Mouse (Mus musculus) cerebellum, adult 11 months (tissue): ENCODE measurements around the gene Gm49387.
A peak's percentile ranks its signal among the peaks of the same experiment; 100 is the strongest.
"Not testable (repeated sequence)": the region's sequence is repeated elsewhere in the genome, so short reads cannot be mapped to it uniquely, and the experiment has no call there.

Source experiments
- DNase-seq: peaks from one replicate; pipeline ENCODE4 v3.0.0; 2022

Gene Gm49387

GRCm38 (mm10) chr14:31630677-31631076 lies 10.0 kb downstream of the Gm49387 start:
- no peak for DNase-seq

DNA sequence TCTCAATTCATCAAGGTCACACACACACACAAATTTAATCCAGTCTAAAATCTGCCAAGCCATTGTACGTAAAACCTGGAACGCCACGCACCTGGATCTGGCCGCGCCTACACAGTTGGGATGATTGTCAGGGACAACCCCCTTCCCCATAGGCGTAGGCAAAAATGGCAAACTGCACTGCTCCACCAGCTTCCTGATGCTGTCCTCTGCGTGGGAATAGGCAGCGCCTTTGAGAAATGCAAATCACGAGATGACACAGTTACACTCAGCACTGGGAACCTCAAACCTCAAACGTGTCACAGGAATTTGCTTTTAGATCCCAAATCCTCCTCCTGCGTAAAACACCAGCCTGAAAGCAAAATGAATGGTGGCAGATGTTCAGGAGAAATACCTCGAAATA lies 17.9 kb downstream of the Gm49387 start:
- no peak for DNase-seq

DNA sequence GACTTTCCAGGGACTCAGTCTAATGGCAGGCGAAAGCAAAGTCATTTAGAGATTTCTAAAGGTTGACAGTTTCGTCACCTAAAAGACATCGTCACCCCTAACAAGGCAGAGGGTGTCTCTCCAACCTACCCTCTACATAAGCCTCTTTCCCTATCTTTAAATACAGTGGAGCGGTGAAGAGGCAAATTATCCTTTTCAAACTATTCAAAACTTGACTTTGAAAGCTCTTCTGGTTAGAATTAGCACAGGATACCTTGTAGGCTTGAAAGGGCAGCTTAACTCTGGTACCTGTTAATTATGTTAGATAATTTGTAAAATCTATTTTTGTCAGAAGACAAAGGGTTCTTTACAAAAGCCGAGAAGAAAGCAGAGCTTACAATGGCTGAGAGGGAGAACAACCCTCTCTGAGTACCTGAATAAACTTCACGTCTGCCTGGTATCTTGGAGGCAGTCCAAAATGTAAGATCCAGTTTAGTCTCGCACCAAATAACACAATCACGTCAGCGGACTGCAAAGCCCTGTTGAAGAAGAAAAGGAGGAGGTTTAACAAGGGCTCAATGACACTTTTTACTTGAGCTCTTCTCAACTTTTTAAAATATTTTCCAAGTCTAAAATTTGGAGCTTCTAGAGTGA lies 20.0 kb downstream of the Gm49387 start:
- no peak for DNase-seq

DNA sequence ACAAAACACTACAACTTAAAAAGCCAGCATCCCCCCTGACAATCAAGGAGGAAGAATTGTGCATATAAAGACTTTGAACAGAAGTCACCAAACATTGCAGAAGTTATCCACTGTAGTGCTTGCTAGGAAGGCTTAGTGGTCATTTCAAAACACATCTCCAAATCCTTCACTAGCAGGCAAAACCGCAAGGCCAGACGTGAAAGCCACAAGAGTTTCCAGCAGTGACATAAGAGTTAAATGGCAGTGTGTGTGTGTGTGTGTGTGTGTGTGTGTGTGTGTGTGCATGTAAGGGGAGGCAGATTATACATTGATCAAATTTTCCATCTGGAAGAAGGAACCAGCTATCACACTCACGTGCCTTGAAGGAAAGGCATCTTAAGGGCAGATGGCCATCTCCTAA lies 22.7 kb downstream of the Gm49387 start:
- no peak for DNase-seq

DNA sequence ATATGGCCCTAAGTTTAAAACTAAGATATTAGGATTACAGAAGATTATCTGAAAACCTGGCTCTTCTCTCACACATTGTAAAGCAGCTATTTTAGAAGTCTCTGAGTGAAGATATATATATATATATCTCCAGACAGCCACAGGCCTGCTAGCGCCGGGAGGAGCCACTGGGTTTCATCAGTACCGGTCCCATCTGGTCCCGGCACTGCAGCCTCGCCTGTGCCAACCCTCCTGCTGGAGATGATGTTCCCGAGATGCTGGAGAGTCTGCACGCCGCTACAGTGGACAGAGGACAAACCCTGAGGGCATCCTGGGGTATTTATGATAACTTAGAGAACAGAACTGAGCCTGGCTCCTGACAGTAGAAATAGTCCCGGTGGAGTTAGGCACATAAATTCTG lies 23.5 kb downstream of the Gm49387 start:
- no peak for DNase-seq

DNA sequence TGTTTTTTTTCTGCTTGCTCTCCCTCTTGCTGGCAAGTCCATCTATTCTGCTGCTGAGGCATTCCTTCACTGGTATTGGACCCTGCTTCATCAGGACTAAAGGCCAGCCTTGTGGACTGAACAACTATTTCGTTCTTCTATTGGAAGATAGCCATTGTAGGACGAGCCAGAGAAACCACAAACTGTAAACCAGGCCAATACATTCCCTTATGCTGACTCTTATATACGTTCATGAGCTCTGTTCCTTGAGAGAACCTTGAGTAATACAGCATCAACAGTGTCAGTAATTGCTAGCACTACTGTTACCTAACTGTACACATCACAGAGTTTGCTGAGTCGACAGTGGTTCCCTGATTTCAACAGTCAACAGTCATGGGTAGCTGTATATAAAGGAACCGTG lies 27.0 kb downstream of the Gm49387 start:
- no peak for DNase-seq

DNA sequence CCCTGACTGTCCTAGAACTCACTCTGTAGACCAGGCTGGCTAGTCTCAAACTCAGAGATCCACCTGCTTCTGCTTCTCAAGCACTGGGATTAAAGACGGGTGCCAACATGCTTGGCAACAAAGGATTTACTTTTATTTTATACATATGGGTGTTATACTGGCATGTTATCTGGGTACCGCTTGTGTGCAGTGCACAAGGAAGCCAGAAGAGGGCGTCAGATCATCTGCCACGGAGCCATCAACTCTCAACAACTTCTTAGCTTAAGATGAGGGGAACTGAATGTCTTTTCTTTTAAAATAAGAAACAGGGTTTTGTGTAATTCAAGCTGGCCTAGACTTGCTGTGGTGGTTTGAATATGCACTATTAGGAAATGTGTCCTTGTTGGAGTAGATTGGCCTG lies 28.7 kb downstream of the Gm49387 start:
- no peak for DNase-seq

DNA sequence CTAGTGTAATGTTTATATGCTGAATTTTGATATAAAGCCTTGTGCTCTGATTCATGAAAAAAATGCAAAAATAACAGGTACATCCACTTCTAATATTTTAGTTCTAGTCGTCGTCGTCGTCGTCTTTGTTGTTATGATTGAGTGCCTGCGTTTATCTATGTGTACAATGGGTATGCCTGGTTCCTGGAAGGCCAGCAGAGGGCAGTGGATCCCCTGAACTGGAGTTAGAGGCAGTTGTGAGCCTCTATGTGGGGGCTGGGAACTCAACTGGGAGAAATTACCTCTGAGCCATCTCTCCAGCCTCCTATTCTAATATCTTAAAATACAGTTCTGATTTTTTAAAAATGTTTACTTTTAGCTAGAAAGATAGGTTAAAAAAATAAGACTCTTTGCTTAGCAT lies 35.2 kb downstream of the Gm49387 start:
- DNase-seq, result no peak

- peak; percentile 5 for DNase-seq
Measured at GRCm38 (mm10) chr14:31604916-31605315, 35.8 kb downstream of the Gm49387 start.

DNA sequence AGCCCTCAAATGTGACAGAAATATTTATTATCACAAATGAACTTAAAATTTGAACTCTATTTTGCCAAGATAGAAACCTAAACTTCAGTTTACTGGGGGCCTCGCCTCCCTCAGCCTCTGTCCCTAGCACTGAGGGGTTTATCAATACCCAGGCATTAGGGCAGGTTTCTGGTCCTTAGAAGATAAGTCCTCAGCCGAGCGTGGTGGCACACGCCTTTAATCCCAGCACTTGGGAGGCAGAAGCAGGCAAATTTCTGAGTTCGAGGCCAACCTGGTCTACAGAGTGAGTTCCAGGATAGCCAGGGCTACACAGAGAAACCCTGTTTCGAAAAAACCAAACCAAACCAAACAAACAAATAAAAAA lies 38.1 kb downstream of the Gm49387 start:
- not testable (repeated sequence) for DNase-seq

DNA sequence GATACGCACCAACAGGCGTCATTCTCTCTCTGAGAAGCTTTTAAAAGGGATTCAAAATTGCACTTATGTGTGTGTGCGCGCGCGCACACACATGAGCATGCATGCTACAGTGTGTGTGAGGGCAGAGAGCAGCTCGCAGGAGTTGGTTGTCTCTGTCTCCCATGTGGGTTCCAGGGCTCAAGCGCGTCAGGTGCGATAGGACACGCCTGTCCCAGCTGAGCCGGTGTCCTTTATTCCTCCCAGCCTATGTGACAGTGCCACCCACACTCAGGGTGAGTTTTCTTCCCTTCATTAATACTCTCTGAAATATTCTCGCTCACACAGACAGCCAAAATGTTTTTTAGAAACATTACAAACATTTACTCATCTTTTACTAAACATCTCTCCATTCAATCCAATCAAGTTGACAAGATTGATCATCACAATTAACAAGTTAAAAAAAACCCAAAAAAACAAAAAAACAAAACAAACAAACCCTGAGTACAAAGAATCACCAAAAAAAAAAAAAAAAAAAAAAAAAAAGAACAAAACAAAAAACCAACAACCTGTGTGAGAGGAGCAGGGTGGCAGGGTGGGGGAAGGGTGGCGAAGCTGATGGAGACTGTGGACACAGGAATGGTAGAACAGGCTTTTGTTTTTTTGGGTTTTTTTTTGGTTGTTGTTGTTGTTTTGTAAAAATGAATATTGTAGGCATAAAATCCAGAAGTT lies 38.6 kb downstream of the Gm49387 start:
- DNase-seq, result no peak

DNA sequence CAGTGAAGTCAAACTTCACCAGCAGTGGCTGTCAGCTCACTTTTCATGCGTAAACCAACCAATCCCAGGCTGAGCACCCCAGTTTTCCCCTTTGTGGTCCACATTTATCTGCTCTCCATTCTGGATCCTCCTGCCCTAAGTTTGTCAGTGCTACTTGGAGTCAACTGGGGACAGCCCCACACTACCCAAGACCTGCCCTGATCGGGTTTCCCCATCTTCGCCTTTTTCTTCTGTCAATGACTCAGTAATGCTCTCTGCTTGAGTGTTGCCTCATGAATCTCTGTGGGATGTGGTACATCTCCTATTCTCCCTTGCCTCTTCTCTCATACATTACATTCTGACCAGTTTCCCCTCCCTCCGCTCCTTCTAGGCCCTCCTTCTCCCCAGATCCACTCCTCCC lies 43.2 kb downstream of the Gm49387 start:
- DNase-seq, result no peak

DNA sequence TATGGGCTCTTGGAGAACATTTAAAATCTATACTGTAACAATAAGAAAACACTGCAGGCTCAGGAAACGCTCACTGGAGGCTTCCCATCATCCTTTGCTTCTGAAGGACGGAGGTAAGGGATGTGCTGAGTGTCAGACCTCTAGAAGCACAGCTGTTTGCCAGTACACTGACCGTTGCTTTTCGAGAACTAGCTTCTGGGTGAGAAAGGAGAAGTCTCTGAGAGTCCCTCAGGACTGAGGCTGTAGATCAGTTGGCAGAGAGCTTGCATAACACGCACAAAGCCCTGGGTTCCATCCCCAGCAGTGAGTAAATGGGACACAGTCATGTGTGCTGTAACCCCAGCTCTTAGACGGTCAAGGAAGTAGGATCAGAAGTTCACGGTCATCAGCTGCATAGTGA lies 44.3 kb downstream of the Gm49387 start:
- no peak for DNase-seq

GRCm38 (mm10) chr14:31594693-31595092 lies 46.0 kb downstream of the Gm49387 start:
- DNase-seq, result no peak

- no peak for DNase-seq
Measured at GRCm38 (mm10) chr14:31593036-31593435, 47.6 kb downstream of the Gm49387 start.

- no peak for DNase-seq
Measured at GRCm38 (mm10) chr14:31591243-31591642, 49.4 kb downstream of the Gm49387 start, which contains the start of gene Colq. Gene Colq (minus strand): TSS chr14:31591343.

DNA sequence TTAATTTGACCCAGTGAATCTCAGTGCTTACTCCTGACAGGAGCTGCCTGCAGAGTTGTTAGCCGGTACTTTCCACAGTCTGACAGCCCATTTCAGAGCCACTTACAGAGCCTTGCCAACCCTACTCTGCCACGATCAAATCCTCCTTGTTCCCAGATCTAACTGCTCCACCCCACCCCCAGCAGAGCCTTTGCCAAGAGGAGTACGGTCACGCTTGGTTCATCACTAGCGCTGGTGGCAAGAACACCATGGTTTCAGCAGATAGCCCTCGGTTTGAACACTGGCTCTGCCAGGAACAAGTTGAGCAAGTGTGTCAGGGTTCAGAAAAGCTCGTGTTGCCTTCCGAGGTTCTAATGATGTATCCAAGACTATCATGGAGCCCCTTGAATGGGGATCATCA lies 54.2 kb downstream of the Gm49387 start:
- DNase-seq, result no peak

- no peak for DNase-seq
Measured at GRCm38 (mm10) chr14:31583082-31583481, 57.6 kb downstream of the Gm49387 start.

GRCm38 (mm10) chr14:31577966-31578735 lies 62.5 kb downstream of the Gm49387 start:
- DNase-seq, result no peak

DNA sequence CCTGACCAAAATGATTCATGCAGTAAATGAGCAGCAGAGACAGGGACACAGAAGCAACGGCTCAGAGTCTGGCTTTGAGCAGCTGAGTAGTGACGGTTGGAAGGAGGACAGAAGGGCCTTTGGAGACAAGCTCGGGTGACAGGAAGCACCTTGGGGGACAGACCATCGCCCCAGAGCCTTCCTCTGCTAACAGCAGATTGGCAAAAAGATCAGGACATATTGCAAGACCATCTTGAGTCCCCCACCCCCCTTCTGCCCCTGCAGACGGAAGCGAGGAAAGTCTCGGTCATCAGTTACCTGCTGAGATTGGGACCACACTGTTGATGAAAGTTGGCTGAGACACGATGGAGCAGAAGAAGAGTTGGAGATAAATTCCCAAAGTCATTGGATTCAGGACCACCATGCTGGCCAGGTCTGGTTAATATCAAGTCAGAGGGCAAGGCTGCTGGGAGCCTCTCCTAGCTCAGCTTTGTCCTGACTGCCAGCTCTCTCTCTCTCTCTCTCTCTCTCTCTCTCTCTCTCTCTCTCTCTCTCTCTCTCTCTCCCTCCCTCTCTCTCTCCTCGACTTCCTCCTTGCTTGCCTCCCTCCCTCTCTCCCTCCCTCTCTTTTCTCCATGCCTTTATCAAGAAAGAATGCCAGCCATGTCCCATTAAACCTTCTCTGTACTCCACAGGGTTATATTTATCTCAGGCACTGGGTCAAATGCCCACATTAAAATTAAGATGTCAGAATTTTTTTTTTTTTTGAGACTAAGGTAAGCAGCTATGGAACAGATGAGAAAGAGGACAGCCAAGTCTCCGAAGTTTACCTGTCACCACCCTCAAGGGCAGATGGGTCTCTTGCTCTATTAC lies 63.6 kb downstream of the Gm49387 start:
- DNase-seq, result no peak

DNA sequence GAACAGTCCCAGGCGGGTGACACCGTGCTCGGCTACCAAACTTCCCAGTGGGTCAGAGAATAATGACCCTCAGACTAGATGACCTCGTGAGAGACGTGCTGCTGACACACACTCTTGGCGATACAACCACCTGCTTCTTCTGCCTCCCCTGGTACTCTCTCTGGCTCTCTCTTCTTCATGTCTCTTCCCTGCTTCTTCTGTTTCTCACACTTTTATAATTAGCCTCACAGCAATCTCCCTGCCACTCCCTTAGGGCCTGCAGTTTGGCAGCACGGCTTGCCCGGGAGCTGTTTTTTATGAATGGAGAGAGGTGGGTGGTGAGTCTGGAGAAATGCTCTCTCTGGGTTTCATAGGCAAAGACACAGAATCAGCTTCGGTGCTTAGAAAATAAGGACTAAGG lies 64.8 kb downstream of the Gm49387 start:
- DNase-seq, result no peak

DNA sequence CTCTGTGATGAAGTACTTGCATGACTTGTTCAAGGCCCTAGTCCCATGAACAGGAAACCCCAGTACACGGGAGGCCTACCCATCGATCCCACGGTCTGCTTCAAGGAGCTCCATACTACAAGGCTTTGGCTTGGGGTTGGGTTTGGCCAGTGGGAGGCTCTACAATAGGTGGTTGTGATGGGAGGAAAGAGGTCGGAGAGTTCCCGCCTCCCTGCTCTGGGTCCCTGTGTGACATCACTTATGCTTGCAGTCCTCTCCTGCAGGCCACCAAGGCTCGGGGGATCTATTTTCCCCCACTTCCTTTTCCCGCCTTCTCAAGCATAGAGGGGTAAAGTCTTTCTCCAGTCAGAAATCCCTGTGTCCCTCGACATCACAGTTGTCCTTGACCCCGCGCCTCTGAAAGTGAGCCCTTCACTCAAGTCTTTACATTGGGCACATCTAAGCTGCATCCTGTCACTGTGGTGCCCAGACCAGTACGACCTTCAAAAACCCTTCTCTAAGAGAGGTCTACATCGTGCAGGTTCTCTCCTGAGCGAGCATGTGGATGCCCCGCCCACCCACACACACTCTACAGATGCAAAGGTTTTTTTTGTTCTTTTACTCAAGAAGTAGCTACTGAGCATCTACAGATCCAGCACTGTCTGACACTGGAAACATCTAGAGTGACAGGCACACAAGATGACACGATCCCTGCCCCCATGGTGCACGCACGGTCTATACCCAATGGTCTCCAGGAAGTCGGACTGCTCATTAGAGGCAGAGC lies 65.6 kb downstream of the Gm49387 start:
- no peak for DNase-seq
